Mouse (Mus musculus) heart, embryonic 11.5 days (tissue): ENCODE measurements around the gene Ak8. TPM values are rescaled to one million over a fixed set of nuclear protein-coding genes. Genes with fewer than 3 reads are reported as not detected.

Source experiments
- ATAC-seq: fragments of 200-750 bp; cut with Nextera tagmentation; replicated peaks from 2 replicates; pipeline ENCODE4 v1.8.0; 2017; ENCODE audit warnings: moderate library complexity; ENCODE audit not compliant: insufficient number of reproducible peaks, low FRiP score, low TSS enrichment
- H3K27ac ChIP-seq: fragments of 300-500 bp; sonication (generic); 2 replicates; pipeline ENCODE4 v1.5.1; 2014; ENCODE audit warnings: mild to moderate bottlenecking, low read depth, low read length
- H3K27me3 ChIP-seq: fragments of 300-500 bp; sonication (generic); 2 replicates; pipeline ENCODE4 v1.6.1; 2014; ENCODE audit warnings: mild to moderate bottlenecking, low read length, mixed read lengths; ENCODE audit not compliant: control insufficient read depth, insufficient read depth
- H3K36me3 ChIP-seq: fragments of 300-500 bp; sonication (generic); 2 replicates; pipeline ENCODE4 v1.6.1; 2014; ENCODE audit warnings: mild to moderate bottlenecking, low read length, moderate library complexity, mixed read lengths; ENCODE audit not compliant: control insufficient read depth, insufficient read depth
- H3K4me1 ChIP-seq: fragments of 300-500 bp; sonication (generic); 2 replicates; pipeline ENCODE4 v1.6.1; 2014; ENCODE audit warnings: low read length; ENCODE audit not compliant: control insufficient read depth, insufficient read depth
- H3K4me2 ChIP-seq: fragments of 300-500 bp; sonication (generic); 2 replicates; pipeline ENCODE4 v1.6.1; 2014; ENCODE audit warnings: mild to moderate bottlenecking, moderate library complexity
- H3K4me3 ChIP-seq: fragments of 300-500 bp; sonication (generic); 2 replicates; pipeline ENCODE4 v1.5.1; 2014; ENCODE audit warnings: low read depth, low read length
- H3K9ac ChIP-seq: fragments of 300-500 bp; sonication (generic); 2 replicates; pipeline ENCODE4 v1.6.1; 2014; ENCODE audit warnings: mild to moderate bottlenecking, low read depth, low read length, moderate library complexity
- H3K9me3 ChIP-seq: fragments of 300-500 bp; sonication (generic); replicated peaks from 2 replicates; pipeline ENCODE4 v1.6.1; 2016; ENCODE audit warnings: low read length; ENCODE audit not compliant: control insufficient read depth
- WGBS: fragments of 180-500 bp; shearing (Covaris S2); extraction: QIAGEN DNeasy Blood & Tissue Kit; methylation state at CpG from one replicate; pipeline ENCODE4 v1.1.7; 2014; ENCODE audit not compliant: insufficient replicate concordance; 5-methylcytosine and 5-hydroxymethylcytosine counted together
- polyA plus RNA-seq: library from polyadenylated mRNA; unstranded; fragments of >200 nt; fragmentation: Nextera tagmentation; extraction: Ambion mirVana; gene quantifications from 2 replicates; pipeline ENCODE4 v1.2.1, GENCODE M21; 2014

Gene Ak8
- polyA plus RNA-seq, 1 experiment from 2014 or later = 1.2 TPM

GRCm38 (mm10) chr2:28706787-28707186 is 6.8 kb downstream of the Ak8 start:
- no peak for ATAC-seq
- H3K9me3 ChIP-seq = no peaks in the 10 kb centered on the region
- H3K27ac ChIP-seq = no peak overlapping the region
- H3K27me3 ChIP-seq = no peaks in the 10 kb centered on the region
- 59% methylated on average over 6 of the region's 6 CpGs for WGBS
- H3K4me3 ChIP-seq = no peak overlapping the region
- H3K36me3 ChIP-seq = no peaks in the 10 kb centered on the region
- H3K9ac ChIP-seq = no peak overlapping the region
- H3K4me1 ChIP-seq = no peaks in the 10 kb centered on the region
- no peak overlapping the region for H3K4me2 ChIP-seq

- 83% methylated on average over 8 of the region's 8 CpGs for WGBS
- Histone ChIP-seq H3K27ac (no peak overlapping the region), H3K4me1 (no peaks in the 10 kb centered on the region), H3K4me3 (no peak overlapping the region), H3K36me3 (no peaks in the 10 kb centered on the region), H3K9me3 (no peaks in the 10 kb centered on the region), H3K27me3 (no peaks in the 10 kb centered on the region), H3K9ac (no peak overlapping the region), H3K4me2 (no peak overlapping the region)
- ATAC-seq = no peak
These were observed 13.1 kb downstream of the Ak8 start for GRCm38 (mm10) chr2:28713036-28713435.

- Histone ChIP-seq H3K4me2 (no peak overlapping the region), H3K36me3 (no peaks in the 10 kb centered on the region), H3K9ac (no peak overlapping the region), H3K9me3 (no peaks in the 10 kb centered on the region), H3K4me3 (no peak overlapping the region), H3K27ac (no peak overlapping the region), H3K27me3 (no peaks in the 10 kb centered on the region), H3K4me1 (no peaks in the 10 kb centered on the region)
- 88% methylated on average over 8 of the region's 8 CpGs for WGBS
- no peak for ATAC-seq
These were observed 22.5 kb downstream of the Ak8 start for GRCm38 (mm10) chr2:28722419-28722818.

GRCm38 (mm10) chr2:28723912-28724311 is 23.9 kb downstream of the Ak8 start:
- H3K4me2 ChIP-seq = no peak overlapping the region
- no peaks in the 10 kb centered on the region for H3K36me3 ChIP-seq
- no peak for ATAC-seq
- H3K27ac ChIP-seq = no peak overlapping the region
- H3K4me3 ChIP-seq = no peak overlapping the region
- 62% methylated on average over 9 of the region's 9 CpGs for WGBS
- H3K9ac ChIP-seq = no peak overlapping the region
- H3K27me3 ChIP-seq = no peaks in the 10 kb centered on the region
- no peaks in the 10 kb centered on the region for H3K4me1 ChIP-seq
- H3K9me3 ChIP-seq = no peaks in the 10 kb centered on the region

GRCm38 (mm10) chr2:28727786-28728404 is 27.9 kb downstream of the Ak8 start:
- H3K4me1 ChIP-seq = no peaks in the 10 kb centered on the region
- H3K4me3 ChIP-seq = no peak overlapping the region
- no peaks in the 10 kb centered on the region for H3K27me3 ChIP-seq
- H3K4me2 ChIP-seq = no peak overlapping the region
- no peak overlapping the region for H3K27ac ChIP-seq
- ATAC-seq = no peak
- no peaks in the 10 kb centered on the region for H3K36me3 ChIP-seq
- H3K9me3 ChIP-seq = no peaks in the 10 kb centered on the region
- 33% methylated on average over 16 of the region's 16 CpGs for WGBS
- H3K9ac ChIP-seq = no peak overlapping the region

GRCm38 (mm10) chr2:28730676-28731075 is 30.7 kb downstream of the Ak8 start:
- H3K4me3 ChIP-seq = no peak overlapping the region
- H3K27ac ChIP-seq = no peak overlapping the region
- no peak for ATAC-seq
- no peaks in the 10 kb centered on the region for H3K4me1 ChIP-seq
- H3K9me3 ChIP-seq = no peaks in the 10 kb centered on the region
- H3K9ac ChIP-seq = no peak overlapping the region
- no peaks in the 10 kb centered on the region for H3K36me3 ChIP-seq
- H3K27me3 ChIP-seq = 0 out of 2 replicates have a peak, but pooled peaks cover 2% of the 10 kb centered on the region
- no peak overlapping the region for H3K4me2 ChIP-seq

GRCm38 (mm10) chr2:28737112-28737511 is 37.1 kb downstream of the Ak8 start:
- H3K4me1 ChIP-seq = no peaks in the 10 kb centered on the region
- 0 out of 2 replicates have a peak, but pooled peaks cover 2% of the 10 kb centered on the region for H3K27me3 ChIP-seq
- no peak overlapping the region for H3K27ac ChIP-seq
- H3K4me3 ChIP-seq = no peak overlapping the region
- no peaks in the 10 kb centered on the region for H3K36me3 ChIP-seq
- H3K4me2 ChIP-seq = no peak overlapping the region
- ATAC-seq = no peak
- H3K9ac ChIP-seq = no peak overlapping the region
- WGBS = 82% methylated on average over 5 of the region's 5 CpGs
- H3K9me3 ChIP-seq = no peaks in the 10 kb centered on the region

GRCm38 (mm10) chr2:28740159-28740558 is 40.2 kb downstream of the Ak8 start:
- no peak for ATAC-seq
- no peaks in the 10 kb centered on the region for H3K4me1 ChIP-seq
- H3K4me2 ChIP-seq = no peak overlapping the region
- H3K36me3 ChIP-seq = no peaks in the 10 kb centered on the region
- no peak overlapping the region for H3K4me3 ChIP-seq
- no peak overlapping the region for H3K27ac ChIP-seq
- no peaks in the 10 kb centered on the region for H3K9me3 ChIP-seq
- 0 out of 2 replicates have a peak, but pooled peaks cover 2% of the 10 kb centered on the region for H3K27me3 ChIP-seq
- 77% methylated on average over 5 of the region's 5 CpGs for WGBS
- no peak overlapping the region for H3K9ac ChIP-seq

GRCm38 (mm10) chr2:28742701-28743100 is 42.7 kb downstream of the Ak8 start:
- Histone ChIP-seq H3K4me3 (no peak overlapping the region), H3K4me1 (no peaks in the 10 kb centered on the region), H3K4me2 (no peak overlapping the region), H3K27me3 (no peaks in the 10 kb centered on the region), H3K27ac (no peak overlapping the region), H3K9me3 (no peaks in the 10 kb centered on the region), H3K9ac (no peak overlapping the region), H3K36me3 (no peaks in the 10 kb centered on the region)
- 72% methylated on average over 8 of the region's 8 CpGs for WGBS
- no peak for ATAC-seq
